Mouse (Mus musculus): ENCODE measurements around the gene 4930556J24Rik. TPM values are rescaled to one million over a fixed set of nuclear protein-coding genes. Genes with fewer than 3 reads are reported as not detected.

4930556J24Rik gene
- total and polyA plus RNA-seq, 3 experiments = 0.31 to 0.47 TPM; not detected in 1

GRCm38 (mm10) chr11:3920476-3920875 is 56.1 kb downstream of the 4930556J24Rik start:
- H3K79me2 ChIP-seq (ENCODE audit: control insufficient read depth, insufficient read depth, low read length, poor library complexity) = no peaks in the 10 kb centered on the region
- DNase-seq (ENCODE audit: low read depth, low spot score) = no peak
- H3K36me3 ChIP-seq (ENCODE audit: control insufficient read depth in 1 of 2, insufficient read depth in 2 of 2, low read length in 2 of 2) = peaks cover 0 to 6% of the 10 kb centered on the region in 2 experiments; a peak in 1 of 4 replicates
- no peak overlapping the region for H3K9ac ChIP-seq (ENCODE audit: control insufficient read depth, low read depth, low read length, poor library complexity, severe bottlenecking)
- no peak overlapping the region for H3K27ac ChIP-seq (ENCODE audit: control insufficient read depth, low read depth, low read length)
- H3K9me3 ChIP-seq (replicated peaks; ENCODE audit: insufficient read depth, low read length) = no peaks in the 10 kb centered on the region
- TF ChIP-seq MAX (IDR thresholded peaks at IDR 0.05; ENCODE audit: low read length) (no peak), E2F4 (IDR thresholded peaks at IDR 0.05; ENCODE audit: borderline replicate concordance, low read depth, low read length) (no peak), POLR2A (IDR thresholded peaks at IDR 0.05; ENCODE audit: control insufficient read depth in 1 of 2, insufficient read depth in 1 of 2, low read depth in 1 of 2, low read length in 2 of 2, poor library complexity in 1 of 2) (no peak), ELF1 (IDR thresholded peaks at IDR 0.05; ENCODE audit: low read depth, low read length) (no peak), ETS1 (IDR thresholded peaks at IDR 0.05; ENCODE audit: low read depth, low read length) (no peak), KAT2A (conservative IDR thresholded peaks at IDR 0.05; ENCODE audit: low read depth, low read length) (no peak), POLR2AphosphoS2 (IDR thresholded peaks at IDR 0.05; ENCODE audit: low read length) (no peak), CHD2 (IDR thresholded peaks at IDR 0.05; ENCODE audit: low read length) (no peak), RAD21 (IDR thresholded peaks at IDR 0.05; ENCODE audit: low read depth, low read length) (no peak), RCOR1 (IDR thresholded peaks at IDR 0.05; ENCODE audit: low read depth, low read length) (no peak), JUND (IDR thresholded peaks at IDR 0.05; ENCODE audit: low read depth, low read length) (no peak), SMC3 (IDR thresholded peaks at IDR 0.05; ENCODE audit: low read depth, low read length) (no peak), TCF12 (IDR thresholded peaks at IDR 0.05; ENCODE audit: low read depth, low read length) (no peak)
- H3K4me1 ChIP-seq (ENCODE audit: control insufficient read depth in 1 of 2, insufficient read depth in 2 of 2, low read length in 2 of 2) = peaks cover 6 to 16% of the 10 kb centered on the region in 2 experiments
- no peaks in the 10 kb centered on the region for H3K27me3 ChIP-seq (ENCODE audit: control insufficient read depth in 1 of 2, insufficient read depth in 2 of 2, low read length in 2 of 2)
- H3K4me3 ChIP-seq (ENCODE audit: control insufficient read depth in 1 of 2, insufficient read depth in 1 of 2, low read depth in 2 of 2, low read length in 2 of 2) = no peak overlapping the region

DNA sequence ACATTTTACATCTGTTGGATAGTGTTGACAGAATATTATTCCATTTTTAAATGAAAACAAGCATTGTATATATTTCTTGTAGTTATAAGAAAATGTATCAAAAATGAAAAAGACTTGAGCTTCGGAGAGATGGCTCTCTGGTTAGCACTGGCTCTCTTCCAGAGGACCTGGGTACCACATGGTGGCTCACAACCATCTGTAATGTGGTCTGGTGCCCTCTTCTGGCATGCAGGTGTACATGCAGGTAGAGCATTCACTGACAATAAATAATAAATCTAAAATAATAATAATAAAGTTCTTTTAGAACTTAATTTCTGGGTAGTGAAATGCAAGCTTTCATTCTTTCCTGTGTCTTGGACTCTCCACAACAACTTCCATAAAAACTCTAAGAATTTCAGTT is 57.8 kb downstream of the 4930556J24Rik start:
- Histone ChIP-seq H3K27me3 (ENCODE audit: control insufficient read depth in 1 of 2, insufficient read depth in 2 of 2, low read length in 2 of 2) (no peaks in the 10 kb centered on the region), H3K9me3 (replicated peaks; ENCODE audit: insufficient read depth, low read length) (no peaks in the 10 kb centered on the region), H3K4me3 (ENCODE audit: control insufficient read depth in 1 of 2, insufficient read depth in 1 of 2, low read depth in 2 of 2, low read length in 2 of 2) (no peak overlapping the region), H3K36me3 (ENCODE audit: control insufficient read depth in 1 of 2, insufficient read depth in 2 of 2, low read length in 2 of 2) (peaks cover 0 to 6% of the 10 kb centered on the region in 2 experiments; a peak in 1 of 4 replicates), H3K4me1 (ENCODE audit: control insufficient read depth in 1 of 2, insufficient read depth in 2 of 2, low read length in 2 of 2) (peaks cover 6 to 16% of the 10 kb centered on the region in 2 experiments), H3K27ac (ENCODE audit: control insufficient read depth, low read depth, low read length) (no peak overlapping the region), H3K79me2 (ENCODE audit: control insufficient read depth, insufficient read depth, low read length, poor library complexity) (no peaks in the 10 kb centered on the region; the same call in 1 of the 2 replicates), H3K9ac (ENCODE audit: control insufficient read depth, low read depth, low read length, poor library complexity, severe bottlenecking) (no peak overlapping the region)
- peak; percentile 78 for DNase-seq (ENCODE audit: low read depth, low spot score)
- TF ChIP-seq NRF1 (IDR thresholded peaks at IDR 0.05; ENCODE audit: insufficient read depth, low read depth, low read length, poor library complexity, severe bottlenecking) (no peak), BHLHE40 (IDR thresholded peaks at IDR 0.05; ENCODE audit: borderline replicate concordance, low read depth, low read length) (no peak), MYB (IDR thresholded peaks at IDR 0.05; ENCODE audit: low read depth, low read length) (no peak), POLR2AphosphoS2 (IDR thresholded peaks at IDR 0.05; ENCODE audit: low read length) (no peak), KAT2A (conservative IDR thresholded peaks at IDR 0.05; ENCODE audit: low read depth, low read length) (no peak), EP300 (IDR thresholded peaks at IDR 0.05; ENCODE audit: low read depth in 1 of 2, low read length in 2 of 2) (no peak), ETS1 (IDR thresholded peaks at IDR 0.05; ENCODE audit: low read depth, low read length) (no peak), MEF2A (IDR thresholded peaks at IDR 0.05; ENCODE audit: extremely low read depth, insufficient replicate concordance, low read depth, low read length, poor library complexity, severe bottlenecking) (no peak), NELFE (IDR thresholded peaks at IDR 0.05; ENCODE audit: low read depth, low read length) (no peak), GABPA (IDR thresholded peaks at IDR 0.05; ENCODE audit: low read depth, low read length) (no peak), TBP (IDR thresholded peaks at IDR 0.05; ENCODE audit: low read depth, low read length) (no peak), CHD2 (IDR thresholded peaks at IDR 0.05; ENCODE audit: low read length) (no peak), MAFK (IDR thresholded peaks at IDR 0.05; ENCODE audit: borderline replicate concordance, low read depth, low read length) (no peak), RCOR1 (IDR thresholded peaks at IDR 0.05; ENCODE audit: low read depth, low read length) (peak; percentile 16; the same call in 1 of the 2 replicates), USF1 (IDR thresholded peaks at IDR 0.05; ENCODE audit: low read depth, low read length) (peak; percentile 48; the same call in 1 of the 2 replicates), MYC (IDR thresholded peaks at IDR 0.05; ENCODE audit: low read depth, low read length) (peak; percentile 98), E2F4 (IDR thresholded peaks at IDR 0.05; ENCODE audit: borderline replicate concordance, low read depth, low read length) (no peak), ZMIZ1 (IDR thresholded peaks at IDR 0.05; ENCODE audit: low read depth, low read length) (no peak), ZNF384 (IDR thresholded peaks at IDR 0.05; ENCODE audit: low read depth, low read length) (no peak), TAL1 (IDR thresholded peaks at IDR 0.05; ENCODE audit: low read length) (no peak), MAZ (IDR thresholded peaks at IDR 0.05; ENCODE audit: low read depth, low read length) (no peak), SIN3A (IDR thresholded peaks at IDR 0.05; ENCODE audit: low read length) (no peak), RAD21 (IDR thresholded peaks at IDR 0.05; ENCODE audit: low read depth, low read length) (peak; percentile 49), POLR2A (IDR thresholded peaks at IDR 0.05; ENCODE audit: control insufficient read depth in 1 of 2, insufficient read depth in 1 of 2, low read depth in 1 of 2, low read length in 2 of 2, poor library complexity in 1 of 2) (no peak), JUND (IDR thresholded peaks at IDR 0.05; ENCODE audit: low read depth, low read length) (no peak), USF2 (IDR thresholded peaks at IDR 0.05; ENCODE audit: borderline replicate concordance in 1 of 2, insufficient read depth in 1 of 2, low read depth in 1 of 2, low read length in 2 of 2) (no peak)

Data from MEL (cell line).